Mouse (Mus musculus) intestine, embryonic 14.5 days (tissue): ENCODE measurements around the gene 2010111I01Rik. TPM values are rescaled to one million over a fixed set of nuclear protein-coding genes. Genes with fewer than 3 reads are reported as not detected.

Experiments used
- ATAC-seq: fragments of 200-750 bp; cut with Nextera tagmentation; replicated peaks from 2 replicates; pipeline ENCODE4 v1.8.0; 2017; ENCODE audit warnings: low read depth, moderate number of reproducible peaks, moderate TSS enrichment, moderate library complexity; ENCODE audit not compliant: low FRiP score, low TSS enrichment
- DNase-seq: peaks from one replicate; pipeline ENCODE4 v3.0.0-alpha.2; 2018; ENCODE audit warnings: low spot score
- H3K27ac ChIP-seq: fragments of 300-500 bp; sonication (generic); 2 replicates; pipeline ENCODE4 v1.5.1; 2014; ENCODE audit warnings: low read depth, mild to moderate bottlenecking, control low read depth
- H3K27me3 ChIP-seq: fragments of 300-500 bp; sonication (generic); replicated peaks from 2 replicates; pipeline ENCODE4 v1.6.1; 2014; ENCODE audit warnings: low read length, control low read depth; ENCODE audit not compliant: control insufficient read depth, insufficient read depth
- H3K36me3 ChIP-seq: fragments of 300-500 bp; sonication (generic); 2 replicates; pipeline ENCODE4 v1.6.1; 2014; ENCODE audit warnings: low read length, control low read depth; ENCODE audit not compliant: control insufficient read depth, insufficient read depth
- H3K4me1 ChIP-seq: fragments of 300-500 bp; sonication (generic); replicated peaks from 2 replicates; pipeline ENCODE4 v1.6.1; 2014; ENCODE audit warnings: low read length, control low read depth, mixed read lengths; ENCODE audit not compliant: control insufficient read depth, insufficient read depth
- H3K4me2 ChIP-seq: fragments of 300-500 bp; sonication (generic); 2 replicates; pipeline ENCODE4 v1.6.1; 2014; ENCODE audit warnings: low read length
- H3K4me3 ChIP-seq: fragments of 300-500 bp; sonication (generic); 2 replicates; pipeline ENCODE4 v1.5.1; 2014; ENCODE audit warnings: low read depth, low read length, control low read depth, mixed read lengths
- H3K9ac ChIP-seq: fragments of 300-500 bp; sonication (generic); 2 replicates; pipeline ENCODE4 v1.6.1; 2014; ENCODE audit warnings: mild to moderate bottlenecking, low read length
- H3K9me3 ChIP-seq: fragments of 300-500 bp; sonication (generic); 2 replicates; pipeline ENCODE4 v1.6.1; 2016; ENCODE audit warnings: low read length, control low read depth; ENCODE audit not compliant: control insufficient read depth
- WGBS: fragments of 180-500 bp; shearing (Covaris S2); extraction: QIAGEN DNeasy Blood & Tissue Kit; methylation state at CpG from one replicate; pipeline ENCODE4 v1.1.7; 2014; 5-methylcytosine and 5-hydroxymethylcytosine counted together
- polyA plus RNA-seq: library from polyadenylated mRNA; unstranded; fragments of >200 nt; fragmentation: Nextera tagmentation; extraction: Ambion mirVana; gene quantifications from 2 replicates; pipeline ENCODE4 v1.2.1, GENCODE M21; 2014

The 2010111I01Rik gene
- polyA plus RNA-seq, 1 experiment from 2014 or later = 135 TPM

- 72% methylated on average over 8 of the region's 8 CpGs for WGBS
- DNase-seq (no peak), ATAC-seq (no peak; the same call in 1 of the 2 replicates)
- Histone ChIP-seq H3K9me3 (no peaks in the 10 kb centered on the region), H3K4me2 (no peak overlapping the region), H3K9ac (no peak overlapping the region), H3K4me3 (no peak overlapping the region), H3K4me1 (no peaks in the 10 kb centered on the region), H3K27ac (no peak overlapping the region), H3K27me3 (no peaks in the 10 kb centered on the region), H3K36me3 (no peaks in the 10 kb centered on the region)
These were observed 119.0 kb downstream of the 2010111I01Rik start for GRCm38 (mm10) chr13:63083663-63084062.

GRCm38 (mm10) chr13:63087865-63088683 lies 123.4 kb downstream of the 2010111I01Rik start:
- Histone ChIP-seq H3K9me3 (no peaks in the 10 kb centered on the region), H3K4me2 (no peak overlapping the region), H3K4me1 (peaks cover 15% of the 10 kb centered on the region), H3K27ac (no peak overlapping the region), H3K9ac (no peak overlapping the region), H3K4me3 (no peak overlapping the region), H3K36me3 (no peaks in the 10 kb centered on the region), H3K27me3 (no peaks in the 10 kb centered on the region)
- DNase-seq (no peak), ATAC-seq (no peak)
- 83% methylated on average over 7 of the region's 7 CpGs for WGBS

- no peaks in the 10 kb centered on the region for H3K27me3 ChIP-seq
- 41% methylated on average over 4 of the region's 4 CpGs for WGBS
- peak overlapping the region; percentile 57 for H3K27ac ChIP-seq
- DNase-seq = no peak
- H3K9me3 ChIP-seq = no peaks in the 10 kb centered on the region
- H3K36me3 ChIP-seq = no peaks in the 10 kb centered on the region
- ATAC-seq = no peak
- no peak overlapping the region for H3K4me2 ChIP-seq
- no peak overlapping the region for H3K4me3 ChIP-seq
- no peak overlapping the region for H3K9ac ChIP-seq
- H3K4me1 ChIP-seq = peaks cover 17% of the 10 kb centered on the region
These were observed 124.8 kb downstream of the 2010111I01Rik start for GRCm38 (mm10) chr13:63089513-63089912.

- no peaks in the 10 kb centered on the region for H3K9me3 ChIP-seq
- DNase-seq (no peak), ATAC-seq (no peak)
- H3K27ac ChIP-seq = no peak overlapping the region
- no peak overlapping the region for H3K9ac ChIP-seq
- 66% methylated on average over 2 of the region's 2 CpGs for WGBS
- H3K36me3 ChIP-seq = no peaks in the 10 kb centered on the region
- no peaks in the 10 kb centered on the region for H3K27me3 ChIP-seq
- no peak overlapping the region for H3K4me2 ChIP-seq
- peaks cover 28% of the 10 kb centered on the region for H3K4me1 ChIP-seq
- H3K4me3 ChIP-seq = no peak overlapping the region
These were observed 126.6 kb downstream of the 2010111I01Rik start for GRCm38 (mm10) chr13:63091246-63091645.

DNA sequence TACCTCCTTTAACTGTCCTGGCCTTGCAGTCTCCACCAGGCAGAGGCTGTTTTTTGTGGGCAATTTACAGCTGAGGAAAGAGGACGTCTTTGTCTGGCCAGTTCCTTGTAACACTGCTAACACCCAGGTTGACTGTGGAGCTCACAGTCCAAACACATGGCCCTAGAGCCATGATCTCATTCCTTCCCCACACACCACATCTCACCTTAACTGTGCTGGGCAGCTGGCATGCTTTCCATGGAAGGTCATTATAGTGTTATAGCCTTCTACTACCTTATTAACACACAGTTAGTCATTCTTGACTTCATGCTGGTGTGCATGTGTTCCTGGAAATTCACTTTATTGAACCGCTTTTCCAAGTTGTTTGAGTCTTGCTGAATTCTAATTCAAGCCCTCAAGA lies 127.6 kb downstream of the 2010111I01Rik start:
- H3K27ac ChIP-seq = no peak overlapping the region
- peaks cover 38% of the 10 kb centered on the region for H3K4me1 ChIP-seq
- ATAC-seq (no peak), DNase-seq (no peak)
- no peak overlapping the region for H3K4me3 ChIP-seq
- no peaks in the 10 kb centered on the region for H3K36me3 ChIP-seq
- H3K27me3 ChIP-seq = no peaks in the 10 kb centered on the region
- no peaks in the 10 kb centered on the region for H3K9me3 ChIP-seq
- H3K4me2 ChIP-seq = no peak overlapping the region
- no peak overlapping the region for H3K9ac ChIP-seq
- WGBS = 77% methylated on average over 2 of the region's 2 CpGs

DNA sequence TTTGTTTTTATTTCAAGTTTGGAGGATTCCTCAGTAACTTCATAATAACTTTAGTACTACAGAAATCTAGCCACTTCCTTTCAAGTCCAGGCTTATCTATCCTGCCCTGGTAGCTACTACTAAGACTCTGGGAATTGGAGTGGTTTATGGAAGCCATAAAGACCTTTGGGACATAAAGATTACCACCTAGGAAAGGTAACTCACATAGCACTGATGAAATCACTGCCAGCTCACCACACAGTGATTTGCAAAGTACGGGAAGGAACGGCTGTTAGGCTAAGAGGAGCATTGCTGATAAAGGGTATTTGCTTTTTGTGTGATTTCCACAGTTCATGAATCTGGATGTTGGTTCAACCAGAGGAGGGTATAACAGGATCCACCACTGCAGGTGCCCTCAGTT lies 128.2 kb downstream of the 2010111I01Rik start:
- no peak overlapping the region for H3K9ac ChIP-seq
- no peaks in the 10 kb centered on the region for H3K36me3 ChIP-seq
- H3K27ac ChIP-seq = no peak overlapping the region
- H3K4me2 ChIP-seq = no peak overlapping the region
- peaks cover 41% of the 10 kb centered on the region for H3K4me1 ChIP-seq
- no peaks in the 10 kb centered on the region for H3K9me3 ChIP-seq
- peak; percentile 20; the same call in 1 of the 2 replicates for ATAC-seq
- no peak overlapping the region for H3K4me3 ChIP-seq
- WGBS = 61% methylated on average over 2 of the region's 2 CpGs
- no peaks in the 10 kb centered on the region for H3K27me3 ChIP-seq
- no peak for DNase-seq

DNA sequence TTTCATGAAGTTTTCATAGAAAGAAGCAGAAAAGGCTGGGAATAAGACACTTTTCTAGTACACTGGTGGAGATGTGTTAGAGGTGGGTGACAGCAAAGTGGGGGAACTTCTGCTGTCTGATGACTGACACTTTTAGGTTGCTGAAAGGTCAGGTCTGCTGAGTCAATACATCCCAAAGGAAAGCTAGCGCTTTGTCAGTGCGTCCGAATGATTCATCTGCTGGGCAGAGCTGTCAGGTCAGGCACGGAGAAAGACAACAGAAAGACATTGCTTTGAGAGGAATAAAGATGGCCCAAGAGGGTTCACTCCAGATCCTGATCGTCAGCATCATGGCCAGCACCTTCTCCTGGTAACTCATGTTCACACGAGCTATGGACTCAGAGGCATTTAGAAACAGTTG lies 128.9 kb downstream of the 2010111I01Rik start:
- Histone ChIP-seq H3K27ac (no peak overlapping the region), H3K36me3 (no peaks in the 10 kb centered on the region), H3K4me2 (no peak overlapping the region)

GRCm38 (mm10) chr13:63094317-63095131 lies 129.8 kb downstream of the 2010111I01Rik start:
- WGBS = 22% methylated on average over 8 of the region's 8 CpGs
- no peaks in the 10 kb centered on the region for H3K27me3 ChIP-seq
- H3K4me2 ChIP-seq = no peak overlapping the region
- peaks cover 34% of the 10 kb centered on the region for H3K4me1 ChIP-seq
- DNase-seq (no peak), ATAC-seq (no peak)
- H3K9me3 ChIP-seq = no peaks in the 10 kb centered on the region
- H3K36me3 ChIP-seq = no peaks in the 10 kb centered on the region
- peak overlapping the region; percentile 52; the same call in 1 of the 2 replicates for H3K27ac ChIP-seq
- no peak overlapping the region for H3K4me3 ChIP-seq
- no peak overlapping the region for H3K9ac ChIP-seq

More for the DNA sequence above, 128.9 kb downstream of the 2010111I01Rik start:
- Histone ChIP-seq H3K27me3 (no peaks in the 10 kb centered on the region), H3K4me1 (peaks cover 41% of the 10 kb centered on the region), H3K9me3 (no peaks in the 10 kb centered on the region), H3K4me3 (no peak overlapping the region), H3K9ac (no peak overlapping the region)
- no peak for DNase-seq
- ATAC-seq = no peak
- WGBS = 82% methylated on average over 6 of the region's 6 CpGs
